Mouse (Mus musculus): ENCODE measurements around the gene Hscb. TPM values are rescaled to one million over a fixed set of nuclear protein-coding genes. Genes with fewer than 3 reads are reported as not detected.

The Hscb gene
- polyA plus RNA-seq, 1 experiment from 2014 or later = 41.5 TPM

DNA sequence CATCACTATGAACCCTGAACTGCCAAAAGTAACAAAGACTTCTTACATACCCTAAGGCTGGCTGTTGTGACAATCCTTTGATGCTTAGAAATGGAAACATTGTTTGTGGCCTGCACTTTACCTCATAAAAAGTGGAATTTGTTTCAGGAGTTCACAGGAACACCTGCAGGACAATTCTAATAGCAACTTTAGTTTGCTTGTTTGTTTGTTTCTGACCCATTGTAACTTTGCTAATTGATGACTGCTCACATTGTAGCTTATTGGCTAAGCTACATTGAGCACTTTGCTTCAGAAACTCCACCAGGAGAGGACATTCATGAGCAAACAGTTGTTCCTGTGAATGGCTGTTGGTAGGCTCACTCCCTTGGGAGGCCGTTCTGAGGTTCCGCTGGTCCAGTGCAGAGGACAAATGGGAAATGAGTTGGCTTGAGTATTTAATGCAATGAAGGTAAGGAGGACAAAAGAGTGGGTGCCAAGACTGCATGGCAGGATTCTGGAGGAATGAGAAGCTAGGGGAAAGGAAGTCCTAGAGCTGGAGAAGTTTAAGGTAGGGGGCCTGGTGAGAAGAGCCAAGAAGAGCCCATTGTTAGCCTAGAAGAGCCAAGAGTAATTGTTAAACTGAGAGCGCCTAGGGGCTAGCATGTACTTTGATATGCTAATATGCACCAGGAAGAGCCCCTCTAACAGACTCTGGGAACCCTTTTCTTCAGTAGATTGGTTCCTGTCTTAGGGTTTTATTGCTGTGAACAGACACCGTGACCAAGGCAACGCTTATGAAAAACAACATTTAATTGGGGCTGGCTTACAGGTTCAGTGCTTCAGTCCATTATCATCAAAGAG, 38.3 kb upstream of the Hscb start:
- TF ChIP-seq CTCF (IDR thresholded peaks at IDR 0.05; ENCODE audit: low read depth) (no peak), EP300 (IDR thresholded peaks at IDR 0.05; ENCODE audit: low read depth) (no peak)

DNA sequence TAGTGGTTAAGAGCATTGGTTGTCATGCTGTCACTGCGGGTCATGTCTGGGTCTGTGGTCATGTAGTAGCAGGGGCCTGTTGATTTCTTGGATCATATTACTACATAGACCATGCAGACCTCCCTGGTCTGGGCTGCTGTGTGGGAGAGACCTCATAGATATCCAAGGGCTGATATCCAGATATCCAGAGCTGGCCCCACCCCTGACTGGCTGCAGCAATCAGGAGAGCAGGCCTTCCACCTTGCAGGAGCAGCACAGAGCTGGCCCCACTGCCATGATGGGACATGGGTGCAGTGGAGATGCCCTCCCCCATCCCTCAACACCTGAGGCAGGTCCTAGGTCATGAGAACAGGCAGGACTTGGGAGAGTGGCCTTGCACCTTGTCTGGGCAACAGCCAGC, 35.7 kb upstream of the Hscb start:
- WGBS (ENCODE audit: insufficient replicate concordance) = 90% methylated on average over 1 of the region's 1 CpGs
- Histone ChIP-seq H3K4me3 (ENCODE audit: low read depth, low read length) (no peak overlapping the region), H3K27ac (ENCODE audit: low read depth) (no peak overlapping the region), H3K4me2 (ENCODE audit: low read depth, low read length) (no peak overlapping the region), H3K9ac (replicated peaks) (no peak overlapping the region), H3K9me3 (ENCODE audit: low read length) (no peaks in the 10 kb centered on the region), H3K36me3 (replicated peaks; ENCODE audit: insufficient read depth, low read length) (peaks cover 15% of the 10 kb centered on the region; the same call in 1 of the 2 replicates), H3K4me1 (ENCODE audit: insufficient read depth) (no peaks in the 10 kb centered on the region), H3K27me3 (ENCODE audit: insufficient read depth, low read length) (no peaks in the 10 kb centered on the region)
- DNase-seq (no peak), ATAC-seq (no peak)
- TF ChIP-seq EP300 (IDR thresholded peaks at IDR 0.05; ENCODE audit: low read depth) (no peak), CTCF (IDR thresholded peaks at IDR 0.05; ENCODE audit: low read depth) (no peak)

More for the DNA sequence above, 38.3 kb upstream of the Hscb start:
- H3K4me2 ChIP-seq (ENCODE audit: low read depth, low read length) = no peak overlapping the region
- no peak overlapping the region for H3K4me3 ChIP-seq (ENCODE audit: low read depth, low read length)
- H3K27me3 ChIP-seq (ENCODE audit: insufficient read depth, low read length) = no peaks in the 10 kb centered on the region
- H3K9ac ChIP-seq (replicated peaks) = no peak overlapping the region
- ATAC-seq (no peak), DNase-seq (no peak)
- WGBS (ENCODE audit: insufficient replicate concordance) = 87% methylated on average over 5 of the region's 5 CpGs
- H3K9me3 ChIP-seq (ENCODE audit: low read length) = no peaks in the 10 kb centered on the region
- no peak overlapping the region for H3K27ac ChIP-seq (ENCODE audit: low read depth)
- 0 out of 2 replicates have a peak, but pooled peaks cover 3% of the 10 kb centered on the region for H3K36me3 ChIP-seq (replicated peaks; ENCODE audit: insufficient read depth, low read length)
- H3K4me1 ChIP-seq (ENCODE audit: insufficient read depth) = no peaks in the 10 kb centered on the region

DNA sequence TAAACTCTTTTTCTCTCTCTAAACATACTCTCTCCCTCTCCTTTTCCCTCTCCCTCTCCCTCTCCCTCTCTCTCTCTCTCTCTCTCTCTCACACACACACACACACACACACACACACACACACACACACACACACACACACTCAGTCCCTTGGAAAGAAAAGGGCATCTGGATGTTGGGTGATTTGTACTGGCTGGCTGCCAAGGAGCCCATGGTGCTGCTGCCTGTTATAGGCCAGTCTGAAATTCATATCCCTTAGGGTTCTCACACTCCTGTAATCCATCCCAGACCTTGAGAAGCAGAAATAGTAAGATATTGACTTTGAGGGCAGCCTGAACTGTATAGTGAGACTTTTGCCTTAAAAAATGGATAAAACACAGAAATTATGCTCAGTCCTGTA, 35.1 kb upstream of the Hscb start:
- ATAC-seq (no peak), DNase-seq (no peak)
- peaks cover 20% of the 10 kb centered on the region; the same call in 1 of the 2 replicates for H3K36me3 ChIP-seq (replicated peaks; ENCODE audit: insufficient read depth, low read length)
- no peaks in the 10 kb centered on the region for H3K4me1 ChIP-seq (ENCODE audit: insufficient read depth)
- H3K4me2 ChIP-seq (ENCODE audit: low read depth, low read length) = no peak overlapping the region
- TF ChIP-seq EP300 (IDR thresholded peaks at IDR 0.05; ENCODE audit: low read depth) = no peak
- TF ChIP-seq CTCF (IDR thresholded peaks at IDR 0.05; ENCODE audit: low read depth) = no peak
- H3K27me3 ChIP-seq (ENCODE audit: insufficient read depth, low read length) = no peaks in the 10 kb centered on the region
- H3K9ac ChIP-seq (replicated peaks) = no peak overlapping the region
- no peak overlapping the region for H3K27ac ChIP-seq (ENCODE audit: low read depth)
- H3K4me3 ChIP-seq (ENCODE audit: low read depth, low read length) = no peak overlapping the region
- H3K9me3 ChIP-seq (ENCODE audit: low read length) = no peaks in the 10 kb centered on the region

DNA sequence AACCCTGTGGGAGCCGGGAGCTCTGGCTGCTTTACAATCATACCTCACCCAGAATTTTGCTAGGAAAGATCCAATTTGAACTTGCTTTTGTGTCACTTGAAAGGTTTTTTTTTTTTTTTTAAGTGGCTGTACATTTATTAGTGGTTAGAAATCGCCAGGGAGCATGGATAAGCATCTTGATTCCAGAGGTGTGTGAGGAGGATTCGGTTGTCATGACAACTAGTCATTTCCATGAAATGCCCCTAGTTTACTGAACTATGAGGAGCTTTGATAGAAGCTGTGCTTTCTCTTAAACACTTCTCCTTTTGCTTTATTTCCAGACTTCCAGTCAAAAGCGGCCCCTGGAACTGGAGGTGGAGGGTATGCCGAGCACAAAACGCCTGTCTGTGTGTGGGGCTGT, 33.6 kb upstream of the Hscb start:
- DNase-seq = no peak
- TF ChIP-seq CTCF (IDR thresholded peaks at IDR 0.05; ENCODE audit: low read depth) = no peak
- no peak for TF ChIP-seq EP300 (IDR thresholded peaks at IDR 0.05; ENCODE audit: low read depth)
- H3K4me1 ChIP-seq (ENCODE audit: insufficient read depth) = no peaks in the 10 kb centered on the region

DNA sequence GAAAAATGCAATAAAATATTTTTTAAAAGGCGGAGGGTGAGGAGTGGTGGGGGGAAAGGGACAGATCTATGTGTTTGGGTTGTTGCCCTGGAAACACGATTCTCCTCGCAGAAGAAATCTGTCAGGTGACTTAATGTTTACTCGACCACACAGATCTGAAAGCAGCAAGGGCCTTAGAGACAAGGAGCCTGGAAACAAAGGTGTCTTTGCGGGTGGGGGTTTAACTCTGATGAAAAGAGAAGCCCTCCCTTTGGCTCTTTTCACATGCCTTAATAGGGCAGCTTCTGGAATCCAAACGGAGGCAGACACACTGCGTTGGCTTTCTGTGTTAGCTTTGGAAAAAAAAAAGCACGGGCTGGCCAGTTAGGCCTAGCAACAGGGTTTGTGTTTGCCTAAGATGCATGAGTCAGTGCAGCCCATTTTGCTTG, 29.7 kb upstream of the Hscb start:
- H3K27me3 ChIP-seq (ENCODE audit: insufficient read depth, low read length) = no peaks in the 10 kb centered on the region
- no peak for ATAC-seq
- H3K27ac ChIP-seq (ENCODE audit: low read depth) = no peak overlapping the region
- H3K9ac ChIP-seq (replicated peaks) = no peak overlapping the region
- no peak overlapping the region for H3K4me2 ChIP-seq (ENCODE audit: low read depth, low read length)
- H3K9me3 ChIP-seq (ENCODE audit: low read length) = no peaks in the 10 kb centered on the region
- H3K4me1 ChIP-seq (ENCODE audit: insufficient read depth) = no peaks in the 10 kb centered on the region
- 59% methylated on average over 8 of the region's 8 CpGs for WGBS (ENCODE audit: insufficient replicate concordance)
- TF ChIP-seq EP300 (IDR thresholded peaks at IDR 0.05; ENCODE audit: low read depth) = no peak
- TF ChIP-seq CTCF (IDR thresholded peaks at IDR 0.05; ENCODE audit: low read depth) = no peak
- peaks cover 34% of the 10 kb centered on the region for H3K36me3 ChIP-seq (replicated peaks; ENCODE audit: insufficient read depth, low read length)
- DNase-seq = no peak
- H3K4me3 ChIP-seq (ENCODE audit: low read depth, low read length) = no peak overlapping the region

More for the DNA sequence above, 33.6 kb upstream of the Hscb start:
- Histone ChIP-seq H3K9me3 (ENCODE audit: low read length) (no peaks in the 10 kb centered on the region), H3K27me3 (ENCODE audit: insufficient read depth, low read length) (no peaks in the 10 kb centered on the region), H3K36me3 (replicated peaks; ENCODE audit: insufficient read depth, low read length) (peaks cover 20% of the 10 kb centered on the region), H3K27ac (ENCODE audit: low read depth) (no peak overlapping the region), H3K4me2 (ENCODE audit: low read depth, low read length) (no peak overlapping the region), H3K4me3 (ENCODE audit: low read depth, low read length) (no peak overlapping the region), H3K9ac (replicated peaks) (no peak overlapping the region)
- ATAC-seq = no peak
- WGBS (ENCODE audit: insufficient replicate concordance) = 90% methylated on average over 6 of the region's 6 CpGs

DNA sequence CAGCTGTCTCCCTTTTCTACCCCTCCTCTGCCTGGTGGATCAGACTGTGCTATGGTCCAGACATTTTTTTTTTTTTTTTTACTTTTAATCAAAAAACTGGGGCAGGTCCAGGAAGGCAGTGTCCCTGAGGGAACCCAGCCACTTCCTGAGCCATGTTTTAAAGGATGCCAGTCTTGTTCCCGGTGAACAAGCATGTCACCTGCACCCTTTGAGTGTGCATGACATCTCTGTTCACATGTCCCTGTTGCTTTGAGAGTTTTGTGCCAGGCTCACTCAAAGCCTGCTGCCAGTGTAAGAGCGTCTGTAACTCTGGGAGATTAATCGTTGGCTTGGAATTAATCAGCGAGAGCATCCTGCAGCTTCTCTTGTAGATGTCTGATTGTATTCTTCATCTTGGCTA, 28.9 kb upstream of the Hscb start:
- Histone ChIP-seq H3K4me1 (ENCODE audit: insufficient read depth) (no peaks in the 10 kb centered on the region), H3K27ac (ENCODE audit: low read depth) (no peak overlapping the region), H3K36me3 (replicated peaks; ENCODE audit: insufficient read depth, low read length) (peaks cover 36% of the 10 kb centered on the region), H3K9ac (replicated peaks) (no peak overlapping the region), H3K4me2 (ENCODE audit: low read depth, low read length) (no peak overlapping the region), H3K27me3 (ENCODE audit: insufficient read depth, low read length) (no peaks in the 10 kb centered on the region), H3K4me3 (ENCODE audit: low read depth, low read length) (no peak overlapping the region), H3K9me3 (ENCODE audit: low read length) (no peaks in the 10 kb centered on the region)
- WGBS (ENCODE audit: insufficient replicate concordance) = 90% methylated on average over 4 of the region's 4 CpGs
- ATAC-seq = no peak
- TF ChIP-seq CTCF (IDR thresholded peaks at IDR 0.05; ENCODE audit: low read depth) (no peak), EP300 (IDR thresholded peaks at IDR 0.05; ENCODE audit: low read depth) (no peak)
- DNase-seq = no peak
